Mouse (Mus musculus): ENCODE results near the gene Car15.

DNA sequence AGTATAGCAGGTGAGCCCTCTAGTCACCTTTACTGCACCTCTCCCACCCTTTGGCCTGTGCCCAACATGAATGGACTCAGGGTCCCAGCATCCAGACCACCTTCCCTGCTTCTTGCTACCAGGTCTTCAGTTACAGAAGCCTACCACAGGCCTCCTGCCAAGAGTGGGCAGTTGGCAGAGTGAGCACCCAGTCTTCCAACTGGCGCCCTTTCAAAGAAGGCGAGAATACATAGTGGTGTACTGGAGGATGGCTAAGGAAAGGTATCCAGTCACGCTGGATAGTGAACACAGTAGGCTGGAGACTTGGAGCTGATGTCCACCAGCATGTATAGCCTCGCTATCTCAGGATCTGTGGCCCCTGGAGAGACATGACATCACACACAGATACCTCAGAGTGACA, 44.1 kb downstream of the Car15 start:
- TF ChIP-seq CTCF (IDR thresholded peaks at IDR 0.05; ENCODE audit: control insufficient read depth, insufficient read depth, insufficient read length) (no peak), CEBPB (IDR thresholded peaks at IDR 0.05; ENCODE audit: low read depth) (no peak), MAX (IDR thresholded peaks at IDR 0.05) (no peak), MYOD1 (IDR thresholded peaks at IDR 0.05; ENCODE audit: control insufficient read depth, insufficient read length, low read depth) (no peak), MYOG (IDR thresholded peaks at IDR 0.05; ENCODE audit: control insufficient read depth, extremely low read depth, insufficient read length) (no peak)

Data from C2C12 (cell line).